Mouse (Mus musculus) ES-E14 (cell line): ENCODE data around the gene Zfp207. TPM values are rescaled to one million over a fixed set of nuclear protein-coding genes. Genes with fewer than 3 reads are reported as not detected.
"Not testable (repeated sequence)": the region's sequence is repeated elsewhere in the genome, so short reads cannot be mapped to it uniquely, and the experiment has no call there.

Experiments used
- DNase-seq: peaks from one replicate; pipeline ENCODE4 v3.0.0-alpha.2; 2013; ENCODE audit warnings: low read depth, low spot score
- H3K27ac ChIP-seq: 2 replicates; pipeline ENCODE4 v1.5.1; 2012; ENCODE audit warnings: low read depth, mild to moderate bottlenecking, low read length, moderate library complexity, mixed read lengths; ENCODE audit not compliant: poor library complexity, insufficient read depth, severe bottlenecking
- H3K36me3 ChIP-seq: 2 replicates; pipeline ENCODE4 v1.6.1; 2012; ENCODE audit warnings: mild to moderate bottlenecking, low read length, moderate library complexity, mixed read lengths; ENCODE audit not compliant: control insufficient read depth, poor library complexity, insufficient read depth, severe bottlenecking
- H3K4me1 ChIP-seq, 2 experiments: fragments of 150-350 bp in 1 of 2; sonication (generic) in 1 of 2; 2 replicates each; pipeline ENCODE4 v1.6.1; 2012; ENCODE audit warnings: low read length in 2 of 2, mild to moderate bottlenecking in 1 of 2, mixed read lengths in 1 of 2; ENCODE audit not compliant: control insufficient read depth in 2 of 2, insufficient read depth in 2 of 2, poor library complexity in 1 of 2
- H3K4me3 ChIP-seq, 2 experiments: fragments of 150-350 bp in 1 of 2; sonication (generic) in 1 of 2; 2 replicates each; pipeline ENCODE4 v1.5.1; 2012; ENCODE audit warnings: low read length in 2 of 2, low read depth in 1 of 2, mild to moderate bottlenecking in 1 of 2, mixed read lengths in 1 of 2; ENCODE audit not compliant: insufficient read depth in 1 of 2, poor library complexity in 1 of 2, severe bottlenecking in 1 of 2
- H3K9ac ChIP-seq: 2 replicates; pipeline ENCODE4 v1.6.1; 2012; ENCODE audit warnings: low read depth, mild to moderate bottlenecking, low read length, mixed read lengths; ENCODE audit not compliant: poor library complexity, insufficient read depth, severe bottlenecking
- H3K9me3 ChIP-seq: fragments of 150-350 bp; sonication (generic); 2 replicates; pipeline ENCODE4 v1.6.1; 2012; ENCODE audit warnings: low read depth, mild to moderate bottlenecking, low read length; ENCODE audit not compliant: control insufficient read depth, insufficient read depth
- CHD2 ChIP-seq: IDR thresholded peaks from 2 replicates; pipeline ENCODE4 v1.6.1; 2014; ENCODE audit warnings: mild to moderate bottlenecking, low read depth, low read length, inconsistent platforms
- HCFC1 ChIP-seq: IDR thresholded peaks from 2 replicates; pipeline ENCODE4 v1.6.1; 2012; ENCODE audit warnings: low read length, inconsistent platforms, borderline replicate concordance; ENCODE audit not compliant: insufficient read depth
- MAFK ChIP-seq: IDR thresholded peaks from 2 replicates; pipeline ENCODE4 v1.6.1; 2014; ENCODE audit warnings: mild to moderate bottlenecking, low read depth, low read length, inconsistent platforms; ENCODE audit not compliant: insufficient read depth
- ZC3H11A ChIP-seq: IDR thresholded peaks from 2 replicates; pipeline ENCODE4 v1.6.1; 2012; ENCODE audit warnings: low read depth, mild to moderate bottlenecking, inconsistent platforms, low read length, borderline replicate concordance
- ZNF384 ChIP-seq: IDR thresholded peaks from 2 replicates; pipeline ENCODE4 v1.6.1; 2012; ENCODE audit warnings: low read depth, low read length, inconsistent platforms
- in situ Hi-C, 2 experiments: fragments of 600-800 bp; cut with MboI; formaldehyde crosslinking; loops; one replicate each; pipeline ENCODE4 v1.15.1; 2025; ENCODE audit warnings: low sequenced_read_pairs in 2 of 2, inconsistent platforms in 1 of 2; ENCODE audit not compliant: unreplicated experiment in 2 of 2
- total RNA-seq: library from RNA; depleted of rRNA; stranded (reverse); fragments of 300-350 nt; gene quantifications from 2 replicates; pipeline ENCODE4 v1.2.3, GENCODE M21; 2012

Gene Zfp207
- total RNA-seq, 1 experiment = 201 TPM

DNA sequence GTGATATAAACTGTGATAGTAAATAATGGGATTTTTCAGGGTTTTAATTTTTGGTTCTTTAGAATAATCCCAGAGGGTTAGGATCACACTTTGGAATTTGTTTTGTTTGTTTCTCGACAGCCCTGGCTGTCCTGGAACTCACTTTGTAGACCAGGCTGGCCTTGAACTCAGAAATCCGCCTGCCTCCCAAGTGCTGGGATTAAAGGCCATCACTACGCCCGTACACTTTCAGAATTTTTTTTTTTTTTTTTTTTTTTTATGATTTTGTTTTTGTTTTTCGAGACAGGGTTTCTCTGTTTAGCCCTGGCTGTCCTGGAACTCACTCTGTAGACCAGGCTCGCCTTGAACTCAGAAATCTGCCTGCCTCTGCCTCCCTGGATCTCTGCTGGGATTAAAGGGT lies 24.8 kb downstream of the Zfp207 start:
- H3K4me1 ChIP-seq, H3K9me3 ChIP-seq, in situ Hi-C loops, H3K4me3 ChIP-seq, H3K27ac ChIP-seq, H3K9ac ChIP-seq, DNase-seq: not testable (repeated sequence)
- peak; percentile 64 for TF ChIP-seq ZNF384
- H3K36me3 ChIP-seq = peaks cover 12% of the 10 kb centered on the region

DNA sequence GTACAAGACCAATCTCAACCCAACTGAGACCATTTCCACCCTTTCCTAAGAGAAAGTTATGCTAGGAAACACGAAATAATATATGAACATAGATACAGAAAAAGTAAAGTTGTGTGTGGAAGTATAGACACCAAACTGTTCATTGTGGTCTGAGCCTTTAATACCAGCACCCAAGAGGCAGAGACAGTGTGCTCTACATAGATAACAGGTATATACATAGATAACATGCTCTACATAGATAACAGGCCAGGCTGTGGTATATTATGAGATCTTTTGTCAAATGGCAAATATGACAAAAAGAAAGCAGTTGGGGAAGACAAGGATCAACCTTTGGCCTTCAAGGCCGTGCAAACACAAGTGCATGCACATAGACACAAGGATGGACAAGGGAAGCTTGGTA lies 27.3 kb downstream of the Zfp207 start:
- Histone ChIP-seq H3K36me3 (peaks cover 4% of the 10 kb centered on the region; the same call in 1 of the 2 replicates), H3K9ac (no peak overlapping the region), H3K4me3 (no peak overlapping the region), H3K9me3 (no peaks in the 10 kb centered on the region), H3K4me1 (no peaks in the 10 kb centered on the region), H3K27ac (no peak overlapping the region)
- in situ Hi-C loops = no loop called here
- TF ChIP-seq ZNF384 (no peak), CHD2 (no peak), HCFC1 (no peak), MAFK (no peak), ZC3H11A (no peak)
- no peak for DNase-seq

DNA sequence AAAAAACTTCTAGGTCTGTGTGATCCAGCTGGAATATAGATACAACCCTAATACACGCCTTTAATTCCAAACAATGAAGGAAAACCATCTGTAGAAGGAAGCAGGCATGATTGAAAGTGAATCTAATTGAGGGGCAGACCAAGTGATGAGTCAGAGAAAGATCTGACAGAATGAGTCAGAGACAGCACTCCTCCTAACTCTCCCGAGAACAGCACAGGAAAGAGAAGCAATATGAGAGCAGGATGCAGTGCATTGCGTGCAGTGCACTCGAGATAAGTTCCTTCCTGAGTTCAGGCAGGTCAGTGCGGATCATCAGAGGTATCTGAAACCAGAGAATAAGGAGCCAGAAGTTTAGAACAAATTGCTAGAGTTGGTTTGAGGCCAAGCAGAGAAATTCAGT lies 34.0 kb downstream of the Zfp207 start:
- no peak for DNase-seq
- Histone ChIP-seq H3K9ac (no peak overlapping the region), H3K36me3 (no peaks in the 10 kb centered on the region), H3K4me1 (no peaks in the 10 kb centered on the region; a peak in 1 of 4 replicates), H3K27ac (no peak overlapping the region), H3K4me3 (no peak overlapping the region), H3K9me3 (no peaks in the 10 kb centered on the region)
- in situ Hi-C loops = no loop called here
- TF ChIP-seq HCFC1 (no peak), CHD2 (no peak), MAFK (no peak), ZNF384 (no peak)

DNA sequence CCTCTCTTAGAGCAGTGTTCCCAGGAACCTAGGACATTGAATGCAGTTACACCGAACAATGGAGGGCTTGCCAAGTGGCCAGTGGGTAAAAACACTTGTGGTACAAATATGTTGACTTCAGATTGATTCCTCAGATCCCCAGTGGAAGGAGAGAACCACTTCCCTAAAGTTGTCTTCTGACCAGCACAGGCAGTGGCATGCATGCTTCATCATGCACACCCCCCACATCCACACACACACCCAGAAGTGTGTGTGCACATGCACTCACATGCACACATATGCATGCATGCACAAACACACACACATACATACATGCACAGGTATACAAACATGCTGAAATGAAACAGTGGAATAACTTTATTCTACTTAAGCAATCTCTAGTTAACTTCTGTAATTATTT lies 36.7 kb downstream of the Zfp207 start:
- Histone ChIP-seq H3K4me1 (no peaks in the 10 kb centered on the region; a peak in 1 of 4 replicates), H3K36me3 (no peaks in the 10 kb centered on the region), H3K9ac (no peak overlapping the region), H3K9me3 (no peaks in the 10 kb centered on the region), H3K4me3 (no peak overlapping the region), H3K27ac (no peak overlapping the region)
- no peak for DNase-seq
- no peak for TF ChIP-seq ZNF384
- TF ChIP-seq HCFC1 = no peak
- TF ChIP-seq CHD2 = no peak
- no peak for TF ChIP-seq MAFK
- no peak for TF ChIP-seq ZC3H11A
- in situ Hi-C loops = no loop called here

DNA sequence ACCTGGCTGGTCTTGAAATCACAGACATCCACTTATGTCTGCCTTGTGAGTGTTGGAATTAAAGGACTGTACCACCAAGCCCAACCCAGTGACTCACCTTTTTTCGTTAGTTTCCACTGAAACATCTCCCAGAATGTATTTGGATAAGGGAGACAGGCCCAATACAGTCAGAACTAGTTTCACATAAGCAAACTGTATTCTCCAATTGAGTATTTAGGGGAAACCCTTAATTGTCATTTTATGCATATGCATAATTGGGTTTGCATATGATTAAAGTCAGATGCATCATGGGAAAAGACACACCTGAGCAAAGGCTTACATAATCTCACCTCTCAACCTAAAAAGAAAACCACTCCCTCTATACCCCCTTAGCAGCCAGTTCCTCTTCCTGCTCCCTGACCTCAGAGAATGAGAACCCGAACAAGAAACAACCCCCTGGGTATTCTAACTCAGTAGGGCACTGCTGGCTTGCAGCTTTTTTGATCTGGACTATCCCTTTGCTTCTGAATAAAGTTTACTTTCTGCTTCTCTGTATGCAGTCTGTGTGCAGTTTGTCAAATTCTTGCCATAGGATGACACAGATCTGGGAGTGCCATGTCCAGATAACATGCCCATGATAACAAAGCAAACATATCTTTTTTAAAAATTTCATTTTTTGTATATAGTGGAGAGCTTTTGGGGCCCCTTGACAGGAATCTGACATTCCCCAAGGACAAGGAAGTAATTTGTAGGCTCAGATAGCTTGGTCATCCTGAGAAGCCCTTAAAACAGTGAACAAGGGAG lies 37.3 kb downstream of the Zfp207 start:
- no peak overlapping the region for H3K9ac ChIP-seq
- TF ChIP-seq ZC3H11A (no peak), ZNF384 (no peak), MAFK (no peak), HCFC1 (no peak), CHD2 (no peak)
- no peaks in the 10 kb centered on the region; a peak in 1 of 4 replicates for H3K4me1 ChIP-seq
- no peaks in the 10 kb centered on the region for H3K9me3 ChIP-seq
- H3K36me3 ChIP-seq = no peaks in the 10 kb centered on the region
- in situ Hi-C loops = no loop called here
- no peak for DNase-seq
- no peak overlapping the region for H3K27ac ChIP-seq
- no peak overlapping the region for H3K4me3 ChIP-seq
